Mouse (Mus musculus): Measurements from ENCODE around the gene Gm5416. TPM values are rescaled to one million over a fixed set of nuclear protein-coding genes. Genes with fewer than 3 reads are reported as not detected.
"Not testable (repeated sequence)": the region's sequence is repeated elsewhere in the genome, so short reads cannot be mapped to it uniquely, and the experiment has no call there.

The Gm5416 gene
- total RNA-seq (2021): not detected in 2 replicates
- long read RNA-seq, experiment 1: 0 reads
- long read RNA-seq, experiment 2: 0 reads

DNA sequence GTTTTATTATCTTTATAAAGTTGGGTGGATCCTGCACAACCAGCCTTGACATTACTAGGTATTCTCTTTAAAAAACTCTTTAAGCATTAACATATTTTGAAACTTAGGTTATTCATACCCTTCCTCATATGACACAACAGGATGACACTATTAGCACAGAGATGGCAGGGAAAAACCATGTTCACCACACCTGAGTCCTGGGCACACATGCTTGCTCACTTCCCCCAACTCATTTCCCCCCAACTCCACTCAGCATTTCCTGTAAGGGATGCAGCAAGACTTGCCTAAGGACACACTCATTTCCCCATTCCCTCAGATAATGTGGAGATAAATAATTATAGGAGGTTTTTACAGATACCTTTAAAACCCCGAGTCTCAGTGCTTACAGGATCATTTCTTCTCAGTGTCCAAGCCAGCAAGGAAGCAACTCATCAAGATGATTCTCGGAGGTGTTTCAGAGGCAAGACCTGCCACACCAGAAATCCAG, at the start of gene Gm5416:
TSS of gene Gm5416 (plus strand) at position 437 of the 487 bp plus-strand sequence.
- DNase-seq: no peak

DNA sequence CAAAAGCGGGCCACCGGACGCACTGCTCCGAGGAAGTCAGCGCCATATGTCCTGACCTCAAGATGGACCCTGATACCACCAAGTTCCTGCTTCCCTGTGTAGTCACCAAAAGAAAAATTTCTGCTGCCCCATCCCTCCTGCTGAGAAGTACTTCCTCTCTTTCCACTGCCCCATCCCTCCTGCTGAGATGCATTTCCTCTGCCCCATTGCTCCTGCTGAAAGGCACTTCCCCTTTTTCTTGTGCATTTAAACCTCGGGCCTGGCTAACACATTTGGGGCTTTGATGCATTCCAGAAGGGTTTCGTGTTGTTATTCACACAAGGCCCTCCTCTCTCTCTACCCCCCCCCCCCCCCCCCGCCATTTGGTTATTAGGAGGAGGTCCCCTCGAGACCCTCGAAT, 42.4 kb upstream of the Gm5416 start:
- not testable (repeated sequence) for DNase-seq

DNA sequence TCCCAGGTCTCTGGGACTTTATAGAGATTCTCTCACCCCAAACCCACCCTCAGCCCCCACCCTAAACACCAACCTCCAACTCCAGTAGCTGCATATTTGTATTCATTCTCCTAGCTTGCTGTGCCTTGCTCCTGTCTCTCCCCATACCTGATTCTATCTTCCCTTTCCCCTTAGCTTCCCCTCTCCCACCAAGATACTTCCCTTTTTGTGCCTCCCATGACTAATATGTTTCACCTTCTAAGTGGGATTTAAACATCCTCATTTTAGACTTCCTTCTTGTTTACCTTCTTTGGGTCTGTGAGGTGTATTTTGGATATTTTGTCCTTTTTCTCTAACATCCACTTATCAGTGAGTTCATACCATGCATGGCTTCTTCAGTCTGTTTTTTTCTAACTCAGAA, 34.1 kb upstream of the Gm5416 start:
- no peak for DNase-seq

DNA sequence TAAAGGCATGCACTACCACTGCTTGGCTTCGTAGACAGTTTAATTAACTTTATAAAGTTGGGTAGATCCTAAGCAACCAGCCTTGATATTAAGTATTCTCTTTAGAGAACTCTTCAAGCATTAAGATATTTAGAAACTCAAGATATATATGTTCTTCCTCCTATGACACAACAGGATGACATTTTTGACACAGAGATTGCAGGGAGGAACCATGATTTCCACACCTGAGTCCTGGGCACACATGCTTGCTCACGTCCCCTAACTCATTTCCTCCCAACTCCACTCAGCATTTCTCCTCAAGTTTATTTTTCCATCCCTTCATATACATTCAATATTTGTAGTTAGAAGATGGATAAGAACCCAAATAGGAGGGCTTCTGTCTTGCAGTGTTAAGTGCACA, 30.3 kb upstream of the Gm5416 start:
- DNase-seq: no peak

DNA sequence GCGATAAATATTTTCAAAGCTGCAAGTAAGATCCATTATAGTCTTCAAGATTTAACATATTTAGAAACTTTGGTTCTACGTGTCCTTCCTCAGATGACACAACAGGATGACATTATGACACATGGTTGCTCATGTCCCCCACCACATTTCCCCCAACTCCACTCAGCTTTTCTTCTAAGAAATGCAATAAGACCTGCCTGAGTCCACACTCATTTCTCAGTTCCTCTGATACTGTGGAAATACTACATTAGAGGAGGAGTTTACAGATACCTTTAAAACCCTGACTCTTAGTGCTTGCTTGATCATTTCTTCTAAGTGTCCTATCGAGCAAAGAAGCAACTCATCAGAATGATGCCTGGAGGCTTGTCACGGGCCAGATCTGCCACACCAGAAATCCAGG, 26.3 kb upstream of the Gm5416 start, which contains the start of gene Gm5483:
TSS of gene Gm5483 (plus strand) at position 301 of the 400 bp plus-strand sequence.
- not testable (repeated sequence) for DNase-seq

DNA sequence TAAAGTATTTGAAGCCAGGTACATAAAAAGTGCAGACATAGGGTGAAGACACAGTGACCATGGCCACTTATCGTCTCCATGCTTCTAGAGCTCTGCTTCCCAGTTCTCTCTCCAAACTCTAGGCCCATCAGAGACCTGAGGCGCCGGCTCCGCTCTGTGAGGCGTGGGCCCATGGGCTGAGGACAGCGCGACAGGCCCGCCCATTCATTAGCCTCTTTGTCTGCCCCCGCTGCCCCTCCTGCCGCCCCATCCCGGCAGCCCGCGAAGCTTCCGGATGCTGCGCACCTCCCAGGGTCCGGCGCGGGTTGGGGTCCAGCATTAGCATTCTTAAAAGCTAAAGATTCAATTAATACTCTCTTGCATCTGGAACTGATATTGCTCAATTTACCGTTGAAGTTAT, 11.0 kb upstream of the Gm5416 start:
- DNase-seq: no peak

DNA sequence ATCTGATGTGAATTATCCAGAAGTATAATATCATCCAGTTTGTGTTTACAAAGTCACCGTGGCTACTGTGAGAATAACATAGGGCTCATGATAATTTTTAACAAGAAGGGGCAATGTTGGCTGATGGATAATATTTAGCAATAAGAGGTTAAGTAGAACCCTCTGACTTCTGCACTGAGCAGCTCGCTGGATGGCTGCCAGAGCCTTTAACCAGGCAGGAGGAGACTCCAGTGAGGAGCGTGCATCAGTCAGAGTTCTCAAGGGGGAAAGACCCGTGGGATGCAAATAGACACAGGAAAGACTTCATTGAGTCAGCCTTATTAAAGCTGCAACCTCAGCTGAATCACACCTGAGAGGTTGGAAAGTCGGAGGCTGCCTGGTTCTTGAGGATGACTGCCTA, 6.4 kb upstream of the Gm5416 start:
- DNase-seq: no peak

DNA sequence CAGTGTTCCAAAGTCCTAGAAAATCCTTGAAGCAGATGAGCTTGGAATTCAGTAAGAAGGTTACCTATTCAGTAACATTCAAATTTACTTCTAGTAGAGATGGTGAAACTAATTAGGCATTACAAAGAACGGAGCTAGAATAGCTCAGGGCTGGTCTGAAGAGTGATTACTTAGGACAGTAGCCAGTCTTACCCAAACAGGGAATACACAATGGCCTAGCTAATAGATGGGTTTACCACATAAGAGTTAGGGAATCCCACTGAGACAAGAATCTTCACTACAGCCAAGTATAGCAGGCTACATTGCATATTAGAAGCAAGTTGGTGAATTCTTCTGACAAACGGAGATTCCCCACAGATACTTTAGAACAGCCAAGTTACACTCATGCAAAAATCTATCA, 4.5 kb upstream of the Gm5416 start:
- DNase-seq: not testable (repeated sequence)

DNA sequence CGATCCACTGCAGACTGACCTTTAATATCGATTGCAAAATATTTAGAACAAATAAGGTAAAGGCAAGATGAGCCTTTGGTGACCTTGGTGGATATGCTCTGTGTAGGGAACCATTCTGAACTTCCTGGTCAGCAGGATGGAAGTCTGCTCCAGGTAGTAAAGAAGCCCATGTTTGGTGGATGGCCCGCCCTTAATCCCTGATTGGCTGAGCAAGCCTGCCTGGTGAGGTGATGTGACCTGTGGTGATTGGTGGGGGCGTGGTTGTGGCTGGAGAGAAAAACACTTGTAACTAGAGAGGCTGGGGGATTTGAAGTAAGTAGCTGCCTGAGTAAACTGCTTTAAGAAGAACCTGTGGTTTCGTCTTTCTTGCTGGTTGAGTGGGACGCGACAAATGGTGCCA, 11.0 kb downstream of the Gm5416 start, which contains the start of gene 2010005H15Rik:
TSS of gene 2010005H15Rik (plus strand) at position 301 of the 400 bp plus-strand sequence.
- DNase-seq: not testable (repeated sequence)

DNA sequence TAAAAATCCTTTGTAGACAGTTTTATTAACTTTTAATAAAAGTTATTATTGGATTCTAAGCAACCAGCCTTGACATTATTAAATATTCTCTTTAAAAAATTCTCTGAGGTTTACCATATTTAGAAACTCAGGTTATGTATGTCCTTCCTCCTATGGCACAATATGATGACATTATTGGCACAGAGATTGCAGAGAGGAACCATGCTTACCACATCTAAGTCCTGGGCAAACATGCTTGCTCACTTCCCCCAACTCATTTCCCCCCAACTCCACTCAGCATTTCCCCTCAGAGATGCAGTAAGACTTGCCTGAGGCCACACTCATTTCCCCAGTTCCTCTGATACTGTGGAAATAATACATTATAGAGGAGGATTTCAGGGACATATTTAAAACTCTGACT, 50.4 kb downstream of the Gm5416 start:
- DNase-seq: not testable (repeated sequence)

Other genes with a start within 250 kb of the Gm5416 start
- gene Kpna1, start 231.7 kb upstream of the Gm5416 start, total RNA-seq (2021): 62.9 and 69.5 TPM in 2 replicates
- 3.6 and 5.1 TPM in 2 replicates for gene Wdr5b, start 169.2 kb upstream of the Gm5416 start, total RNA-seq (2021)
- 206 and 210 TPM in 2 replicates for gene Fam162a, start 138.8 kb upstream of the Gm5416 start, total RNA-seq (2021)
- gene Ccdc58, start 138.7 kb upstream of the Gm5416 start, total RNA-seq (2021): 50.9 and 54.6 TPM in 2 replicates
- not detected in 2 replicates for gene Csta1, start 79.2 kb upstream of the Gm5416 start, total RNA-seq (2021)
- not detected in 2 replicates for gene Stfa2l1, start 53.6 kb upstream of the Gm5416 start, total RNA-seq (2021)
- gene Gm5483, start 26.2 kb upstream of the Gm5416 start, total RNA-seq (2021): 1.0 TPM in 1 of 2 replicates, not detected in the other
- gene 2010005H15Rik, start 11.1 kb downstream of the Gm5416 start, total RNA-seq (2021): not detected in 2 replicates
- not detected in 2 replicates for gene Stfa1, start 66.5 kb downstream of the Gm5416 start, total RNA-seq (2021)
- gene BC117090, start 123.9 kb downstream of the Gm5416 start, total RNA-seq (2021): not detected in 2 replicates
- 1.5 TPM in 1 of 2 replicates, not detected in the other for gene BC100530, start 157.3 kb downstream of the Gm5416 start, total RNA-seq (2021)
- gene Stfa2, start 198.1 kb downstream of the Gm5416 start, total RNA-seq (2021): 0.94 TPM in 1 of 2 replicates, not detected in the other
- gene Stfa3, start 245.0 kb downstream of the Gm5416 start, total RNA-seq (2021): not detected in 2 replicates

Measured in adrenal gland, postnatal 14 days (tissue).